Mouse (Mus musculus) neural tube, embryonic 10.5 days (tissue): ENCODE data around the gene Olfr774.
"Not testable (repeated sequence)": the region's sequence is repeated elsewhere in the genome, so short reads cannot be mapped to it uniquely, and the experiment has no call there.

Experiments used
- DNase-seq: peaks from one replicate; pipeline ENCODE4 v3.0.0-alpha.2; 2017; ENCODE audit warnings: low spot score; ENCODE audit errors: extremely low spot score

Gene Olfr774

GRCm38 (mm10) chr10:129235904-129236303 is at the start of gene Olfr774:
Olfr774 (plus strand) TSS chr10:129236204.
- no peak for DNase-seq

GRCm38 (mm10) chr10:129187319-129187718 is 48.7 kb upstream of the Olfr774 start, which contains the start of gene Olfr773:
Olfr773 (minus strand) TSS chr10:129187419.
- DNase-seq, result not testable (repeated sequence)

GRCm38 (mm10) chr10:129230737-129231136 is 5.3 kb upstream of the Olfr774 start:
- no peak for DNase-seq

- no peak for DNase-seq
Observed at GRCm38 (mm10) chr10:129248112-129248511, 12.1 kb downstream of the Olfr774 start, which contains the start of gene Olfr775. Olfr775 (plus strand) TSS chr10:129248412.

GRCm38 (mm10) chr10:129258827-129259226 is 22.8 kb downstream of the Olfr774 start, which contains the start of gene Olfr776:
Olfr776 (plus strand) TSS chr10:129259127.
- no peak for DNase-seq

- no peak for DNase-seq
Observed at GRCm38 (mm10) chr10:129271081-129271535, 35.1 kb downstream of the Olfr774 start, which contains the start of gene Olfr777. Olfr777 (minus strand) TSS chr10:129271485.
